ENCODE assay signal across 14 mouse cellular contexts in the genomic region with DNA sequence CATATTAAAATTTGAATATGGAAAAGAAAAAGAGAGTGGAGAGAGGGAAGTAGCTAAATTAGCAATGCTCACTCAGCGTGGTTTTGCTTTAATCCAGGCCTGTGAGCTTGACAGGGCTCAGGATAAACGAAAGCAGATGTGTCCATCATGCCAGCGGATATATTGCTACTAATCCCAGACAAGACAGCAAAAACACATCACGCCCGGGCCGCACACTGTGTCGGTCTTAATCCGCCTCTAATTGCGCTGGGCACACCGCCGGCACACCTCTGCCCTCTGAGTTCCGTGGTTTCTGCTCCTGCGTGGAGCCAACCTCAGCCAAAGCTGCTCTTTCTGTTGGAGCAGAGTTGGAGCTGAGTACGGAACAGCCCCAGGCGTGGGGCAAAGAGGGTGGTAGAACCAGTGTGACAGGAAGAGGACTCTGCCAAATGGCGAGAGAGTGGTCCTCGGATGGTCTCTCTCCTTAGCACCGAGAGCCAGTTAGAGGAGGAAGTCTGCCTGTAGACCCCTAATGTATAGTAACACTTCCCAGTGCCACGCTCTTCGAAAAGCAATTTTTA.
DNase-seq lines count a peak whose midpoint lies in the region; ATAC-seq lines count a peak whose summit lies in the region.
"Had no signal": no experiment of that assay in that cellular context is flagged by ENCODE, and none has a peak within 500 bp of the region (broad histone marks: within the 10 kb centered on the region; RNA-seq: fewer than 3 reads in every experiment).

No protein-coding gene starts in this region.

- no peak overlapping the region for H3K4me3 ChIP-seq in midbrain, embryonic 10.5 days
- no peak overlapping the region for H3K4me3 ChIP-seq in midbrain, embryonic 15.5 days
- H3K4me3 ChIP-seq in embryonic facial prominence, embryonic 13.5 days: peak overlapping the region; percentile 23
- H3K4me3 ChIP-seq in lung, embryonic 16.5 days (ENCODE audit: low read length): no peak overlapping the region
- H3K4me3 ChIP-seq in stomach, embryonic 15.5 days (replicated peaks): no peak overlapping the region
- H3K4me3 ChIP-seq in heart, embryonic 11.5 days (ENCODE audit: low read depth, low read length): no peak overlapping the region
- H3K4me3 ChIP-seq: hindbrain, embryonic 15.5 days; myocyte had no signal

- H3K27me3 ChIP-seq in midbrain, embryonic 10.5 days (ENCODE audit: low read depth, poor library complexity, severe bottlenecking): no peaks in the 10 kb centered on the region
- H3K27me3 ChIP-seq in midbrain, embryonic 15.5 days (replicated peaks): no peaks in the 10 kb centered on the region
- peaks cover 3% of the 10 kb centered on the region; the same call in 1 of the 2 replicates for H3K27me3 ChIP-seq in embryonic facial prominence, embryonic 13.5 days
- no peaks in the 10 kb centered on the region for H3K27me3 ChIP-seq in lung, embryonic 16.5 days (ENCODE audit: control insufficient read depth, insufficient read depth, low read depth, low read length)
- no peaks in the 10 kb centered on the region for H3K27me3 ChIP-seq in stomach, embryonic 15.5 days (replicated peaks)
- no peaks in the 10 kb centered on the region for H3K27me3 ChIP-seq in heart, embryonic 11.5 days (ENCODE audit: control insufficient read depth, insufficient read depth, low read length)
- H3K27me3 ChIP-seq: hindbrain, embryonic 15.5 days had no signal

- H3K27ac ChIP-seq in midbrain, embryonic 10.5 days (replicated peaks): no peak overlapping the region
- no peak overlapping the region for H3K27ac ChIP-seq in midbrain, embryonic 15.5 days
- H3K27ac ChIP-seq in embryonic facial prominence, embryonic 13.5 days: peak overlapping the region; percentile 68
- peak overlapping the region; percentile 9; the same call in 1 of the 2 replicates for H3K27ac ChIP-seq in lung, embryonic 16.5 days (ENCODE audit: low read length)
- peak overlapping the region; percentile 51; the same call in 1 of the 2 replicates for H3K27ac ChIP-seq in stomach, embryonic 15.5 days
- no peak overlapping the region for H3K27ac ChIP-seq in heart, embryonic 11.5 days (ENCODE audit: low read depth, low read length)
- H3K27ac ChIP-seq: hindbrain, embryonic 15.5 days; liver, embryonic 14.5 days had no signal

- no peak for ATAC-seq in midbrain, embryonic 15.5 days (replicated peaks)
- ATAC-seq in embryonic facial prominence, embryonic 13.5 days (ENCODE audit: insufficient number of reproducible peaks, insufficient read depth, low FRiP score, low TSS enrichment, low read depth): no peak
- ATAC-seq in lung, embryonic 16.5 days (ENCODE audit: low read depth): peak; percentile 59; the same call in 1 of the 2 replicates
- no peak for ATAC-seq in stomach, embryonic 15.5 days (ENCODE audit: insufficient read depth, low FRiP score, low read depth)
- no peak for ATAC-seq in heart, embryonic 11.5 days (replicated peaks; ENCODE audit: insufficient number of reproducible peaks, low FRiP score, low TSS enrichment)

- no peak overlapping the region for H3K9ac ChIP-seq in midbrain, embryonic 15.5 days
- H3K9ac ChIP-seq in embryonic facial prominence, embryonic 13.5 days: peak overlapping the region; percentile 57
- no peak overlapping the region for H3K9ac ChIP-seq in lung, embryonic 16.5 days (ENCODE audit: low read length)
- H3K9ac ChIP-seq in stomach, embryonic 15.5 days: no peak overlapping the region
- H3K9ac ChIP-seq in heart, embryonic 11.5 days (ENCODE audit: low read depth, low read length): no peak overlapping the region
- H3K9ac ChIP-seq: hindbrain, embryonic 15.5 days; liver, embryonic 14.5 days had no signal

- H3K36me3 ChIP-seq in midbrain, embryonic 10.5 days: no peaks in the 10 kb centered on the region
- H3K36me3 ChIP-seq in midbrain, embryonic 15.5 days (replicated peaks): no peaks in the 10 kb centered on the region
- H3K36me3 ChIP-seq in embryonic facial prominence, embryonic 13.5 days: no peaks in the 10 kb centered on the region
- H3K36me3 ChIP-seq in lung, embryonic 16.5 days (ENCODE audit: control insufficient read depth, insufficient read depth, low read length): no peaks in the 10 kb centered on the region
- no peaks in the 10 kb centered on the region for H3K36me3 ChIP-seq in stomach, embryonic 15.5 days
- H3K36me3 ChIP-seq in heart, embryonic 11.5 days (ENCODE audit: control insufficient read depth, insufficient read depth, low read length): no peaks in the 10 kb centered on the region
- H3K36me3 ChIP-seq: hindbrain, embryonic 15.5 days had no signal

- H3K4me2 ChIP-seq in midbrain, embryonic 15.5 days: no peak overlapping the region
- peak overlapping the region; percentile 57 for H3K4me2 ChIP-seq in embryonic facial prominence, embryonic 13.5 days
- no peak overlapping the region for H3K4me2 ChIP-seq in lung, embryonic 16.5 days (ENCODE audit: low read depth, low read length)
- H3K4me2 ChIP-seq in stomach, embryonic 15.5 days: peak overlapping the region; percentile 27; the same call in 1 of the 2 replicates
- H3K4me2 ChIP-seq in heart, embryonic 11.5 days: no peak overlapping the region
- H3K4me2 ChIP-seq: hindbrain, embryonic 15.5 days had no signal

- peak; percentile 13 for DNase-seq in midbrain, embryonic 10.5 days (ENCODE audit: low spot score)
- no peak for DNase-seq in spleen, adult 18-20 months
- DNase-seq in ovary, postnatal 14 days (ENCODE audit: low spot score): no peak
- DNase-seq: cerebellum, adult 11-12 months; kidney, postnatal 36 days; thymus, adult 2 months had no signal

- WGBS in midbrain, embryonic 10.5 days: 73% methylated on average over 20 of the region's 20 CpGs
- 43% methylated on average over 20 of the region's 20 CpGs for WGBS in midbrain, embryonic 15.5 days
- 22% methylated on average over 20 of the region's 20 CpGs for WGBS in embryonic facial prominence, embryonic 13.5 days
- WGBS in lung, embryonic 16.5 days: 58% methylated on average over 20 of the region's 20 CpGs
- 72% methylated on average over 20 of the region's 20 CpGs for WGBS in stomach, embryonic 15.5 days
- WGBS in heart, embryonic 11.5 days (ENCODE audit: insufficient replicate concordance): 70% methylated on average over 20 of the region's 20 CpGs

- H3K4me1 ChIP-seq in midbrain, embryonic 10.5 days: peaks cover 20% of the 10 kb centered on the region
- H3K4me1 ChIP-seq in midbrain, embryonic 15.5 days: peaks cover 25% of the 10 kb centered on the region
- peaks cover 25% of the 10 kb centered on the region for H3K4me1 ChIP-seq in embryonic facial prominence, embryonic 13.5 days
- peaks cover 4% of the 10 kb centered on the region for H3K4me1 ChIP-seq in lung, embryonic 16.5 days (replicated peaks; ENCODE audit: control insufficient read depth, insufficient read depth, low read length)
- H3K4me1 ChIP-seq in stomach, embryonic 15.5 days: no peaks in the 10 kb centered on the region
- no peaks in the 10 kb centered on the region for H3K4me1 ChIP-seq in heart, embryonic 11.5 days (ENCODE audit: control insufficient read depth, insufficient read depth, low read length)

- H3K9me3 ChIP-seq in midbrain, embryonic 10.5 days (replicated peaks): no peaks in the 10 kb centered on the region
- H3K9me3 ChIP-seq in midbrain, embryonic 15.5 days: no peaks in the 10 kb centered on the region; the same call in 1 of the 2 replicates
- H3K9me3 ChIP-seq in embryonic facial prominence, embryonic 13.5 days: no peaks in the 10 kb centered on the region
- H3K9me3 ChIP-seq in lung, embryonic 16.5 days (ENCODE audit: control insufficient read depth, low read length): no peaks in the 10 kb centered on the region
- no peaks in the 10 kb centered on the region for H3K9me3 ChIP-seq in stomach, embryonic 15.5 days
- H3K9me3 ChIP-seq in heart, embryonic 11.5 days (replicated peaks; ENCODE audit: control insufficient read depth, low read length): no peaks in the 10 kb centered on the region
- H3K9me3 ChIP-seq: hindbrain, embryonic 15.5 days had no signal

Comparison
In these comparisons a context has a peak if more than half of its experiments do, and no peak if none do; other contexts are left out.
1. H3K27ac ChIP-seq: peak in embryonic facial prominence, embryonic 13.5 days (single experiment), lung, embryonic 16.5 days (single experiment) and stomach, embryonic 15.5 days (single experiment); none in midbrain, embryonic 10.5 days (single experiment), midbrain, embryonic 15.5 days (single experiment) and heart, embryonic 11.5 days (single experiment).
2. H3K4me2 ChIP-seq: peak in embryonic facial prominence, embryonic 13.5 days (single experiment) and stomach, embryonic 15.5 days (single experiment); none in midbrain, embryonic 15.5 days (single experiment), lung, embryonic 16.5 days (single experiment) and heart, embryonic 11.5 days (single experiment).